Mouse (Mus musculus) kidney, adult 2 months (tissue): ENCODE measurements around the gene Alk.

Source experiments
- CTCF ChIP-seq: fragments of 200-500 bp; conservative IDR thresholded peaks from 2 replicates; pipeline ENCODE4 v1.5.1; 2011; ENCODE audit warnings: low read depth, mild to moderate bottlenecking, control low read depth, low read length, moderate library complexity, mixed read lengths; ENCODE audit not compliant: insufficient read depth, insufficient read length
- POLR2A ChIP-seq: fragments of 200-500 bp; IDR thresholded peaks from one replicate; pipeline ENCODE4 v1.6.1; 2011; ENCODE audit warnings: low read depth, low read length, control low read depth

DNA sequence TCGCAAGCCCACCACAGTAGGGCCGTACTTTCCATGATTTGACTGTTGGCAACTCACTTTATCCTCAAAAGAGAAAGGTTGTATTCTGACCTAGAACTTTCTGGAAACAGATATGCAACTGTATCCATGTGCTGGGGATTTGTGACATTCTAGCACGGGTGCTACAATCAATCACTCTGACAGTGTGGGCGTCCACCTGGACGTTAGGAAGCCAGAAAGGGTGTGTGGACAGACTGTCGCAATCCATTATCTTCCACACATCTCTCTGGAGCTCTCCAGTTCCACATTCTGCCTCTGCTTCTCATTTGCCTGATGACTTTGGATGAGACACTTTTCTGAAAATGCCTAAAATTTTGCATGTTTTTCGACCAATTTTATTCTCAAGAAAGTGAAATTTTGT, 545.1 kb downstream of the Alk start:
- TF ChIP-seq CTCF (no peak), POLR2A (no peak)
